Mouse (Mus musculus) testis, adult 2 months (tissue): ENCODE measurements around the gene Brd3os.

Experiments
- CTCF ChIP-seq: fragments of 200-500 bp; IDR thresholded peaks from 2 replicates; pipeline ENCODE4 v1.5.1; 2012; ENCODE audit warnings: low read depth, mild to moderate bottlenecking, inconsistent platforms, low read length, moderate library complexity; ENCODE audit not compliant: control insufficient read depth, insufficient read depth, insufficient replicate concordance
- POLR2A ChIP-seq: fragments of 200-500 bp; IDR thresholded peaks from 2 replicates; pipeline ENCODE4 v1.6.1; 2012; ENCODE audit warnings: low read depth, mild to moderate bottlenecking, inconsistent platforms, low read length, moderate library complexity; ENCODE audit not compliant: control insufficient read depth

DNA sequence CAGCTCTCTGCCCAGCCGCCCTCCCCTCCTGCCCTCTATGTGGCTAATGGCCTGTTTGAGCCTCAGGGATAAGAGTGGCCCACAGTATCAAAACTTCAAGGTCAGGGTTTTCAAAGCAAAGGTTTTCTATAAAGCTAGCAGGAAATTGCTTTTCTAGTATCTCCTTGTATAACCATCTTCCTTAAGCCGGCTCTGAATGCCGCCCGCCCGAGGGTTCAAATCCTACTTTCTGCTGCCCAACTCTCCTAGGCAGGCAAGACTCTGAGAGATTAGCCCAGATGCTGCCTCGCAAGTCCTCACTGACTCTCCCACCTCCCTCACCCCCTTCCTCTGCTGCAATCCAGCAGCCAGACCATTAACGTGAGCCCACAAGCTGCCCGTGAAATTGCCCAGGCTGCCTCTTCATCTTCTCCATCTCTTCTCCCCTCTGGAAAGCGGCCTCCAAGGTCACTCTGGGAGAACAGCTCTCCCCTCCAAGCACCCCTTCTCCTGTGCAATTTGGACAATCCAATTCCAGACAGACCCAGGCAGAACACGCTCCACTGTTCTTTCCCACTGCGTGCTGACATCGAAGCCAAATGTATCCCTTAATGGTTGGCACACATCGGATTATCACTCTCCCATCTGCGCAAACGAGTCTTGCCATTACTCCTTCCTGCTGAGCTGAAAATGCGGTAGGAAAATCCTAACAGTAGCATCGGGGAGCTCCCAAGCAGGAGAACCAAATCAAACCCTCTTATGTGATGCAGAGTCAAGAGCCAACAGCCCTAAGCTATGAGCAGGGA, 45.3 kb upstream of the Brd3os start:
- TF ChIP-seq CTCF: no peak
- TF ChIP-seq POLR2A: no peak
